Mouse (Mus musculus) lung, embryonic 15.5 days (tissue): ENCODE data around the gene Itpkc. TPM values are rescaled to one million over a fixed set of nuclear protein-coding genes. Genes with fewer than 3 reads are reported as not detected.
"Not testable (repeated sequence)": the region's sequence is repeated elsewhere in the genome, so short reads cannot be mapped to it uniquely, and the experiment has no call there.

Experiments used
- ATAC-seq: fragments of 200-750 bp; cut with Nextera tagmentation; 2 replicates; pipeline ENCODE4 v1.8.0; 2017; ENCODE audit warnings: moderate number of reproducible peaks, borderline replicate concordance; ENCODE audit not compliant: low FRiP score, low TSS enrichment; ENCODE audit errors: extremely low read depth
- H3K27ac ChIP-seq: fragments of 300-500 bp; sonication (generic); 2 replicates; pipeline ENCODE4 v1.5.1; 2015; ENCODE audit warnings: moderate library complexity, mild to moderate bottlenecking, inconsistent platforms
- H3K27me3 ChIP-seq: fragments of 300-500 bp; sonication (generic); 2 replicates; pipeline ENCODE4 v1.6.1; 2015; ENCODE audit warnings: inconsistent platforms
- H3K36me3 ChIP-seq: fragments of 300-500 bp; sonication (generic); 2 replicates; pipeline ENCODE4 v1.6.1; 2015; ENCODE audit warnings: inconsistent platforms
- H3K4me1 ChIP-seq: fragments of 300-500 bp; sonication (generic); 2 replicates; pipeline ENCODE4 v1.6.1; 2015; ENCODE audit warnings: inconsistent platforms
- H3K4me2 ChIP-seq: fragments of 300-500 bp; sonication (generic); 2 replicates; pipeline ENCODE4 v1.6.1; 2015; ENCODE audit warnings: inconsistent platforms, mild to moderate bottlenecking, moderate library complexity
- H3K4me3 ChIP-seq: fragments of 300-500 bp; sonication (generic); 2 replicates; pipeline ENCODE4 v1.5.1; 2015; ENCODE audit warnings: mild to moderate bottlenecking, inconsistent platforms
- H3K9ac ChIP-seq: fragments of 300-500 bp; sonication (generic); 2 replicates; pipeline ENCODE4 v1.6.1; 2015; ENCODE audit warnings: inconsistent platforms
- H3K9me3 ChIP-seq: fragments of 300-500 bp; sonication (generic); 2 replicates; pipeline ENCODE4 v1.6.1; 2016; ENCODE audit warnings: inconsistent platforms
- WGBS: fragments of 180-500 bp; shearing (Covaris S2); methylation state at CpG from one replicate; pipeline ENCODE4 v1.1.7; 2015; 5-methylcytosine and 5-hydroxymethylcytosine counted together
- polyA plus RNA-seq: library from polyadenylated mRNA; unstranded; fragments of >200 nt; fragmentation: Nextera tagmentation; extraction: Ambion mirVana; gene quantifications from 2 replicates; pipeline ENCODE4 v1.2.1, GENCODE M21; 2015

The Itpkc gene
- polyA plus RNA-seq, 1 experiment from 2014 or later = 5.1 TPM

- WGBS = 1% methylated on average over 33 of the region's 47 CpGs
- H3K4me1 ChIP-seq = peaks cover 44% of the 10 kb centered on the region
- H3K36me3 ChIP-seq = peaks cover 15% of the 10 kb centered on the region
- H3K4me3 ChIP-seq = peak within 1 kb of the TSS; percentile 91
- peak within 1 kb of the TSS; percentile 82 for H3K9ac ChIP-seq
- no peaks in the 10 kb centered on the region for H3K27me3 ChIP-seq
- ATAC-seq = peak; percentile 74
- peak within 1 kb of the TSS; percentile 84 for H3K4me2 ChIP-seq
- H3K9me3 ChIP-seq = no peaks in the 10 kb centered on the region
- H3K27ac ChIP-seq = peak within 1 kb of the TSS; percentile 76
Measured at GRCm38 (mm10) chr7:27258205-27258899, 29.9 kb upstream of the Itpkc start, which contains the start of gene Numbl. Gene Numbl (plus strand): TSS chr7:27258433.

DNA sequence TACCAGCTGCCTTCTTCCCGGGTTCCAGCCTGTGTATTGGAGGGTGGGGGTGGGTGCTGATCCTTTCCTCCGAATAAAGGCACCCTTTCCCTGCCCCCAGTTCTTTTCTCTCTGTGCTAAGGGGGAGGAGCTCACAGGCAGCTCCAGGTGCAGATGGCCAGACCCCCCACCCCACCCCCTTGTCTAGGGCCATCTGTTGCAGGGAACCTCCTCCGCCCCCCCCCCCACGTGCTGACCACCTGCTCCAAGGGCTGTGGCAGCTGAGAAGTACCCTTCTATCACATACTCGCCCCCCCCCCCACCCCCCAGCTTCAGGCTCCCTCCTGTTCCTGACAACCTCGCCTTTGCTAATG, 29.4 kb upstream of the Itpkc start:
- H3K36me3 ChIP-seq = peaks cover 9% of the 10 kb centered on the region
- H3K9me3 ChIP-seq = no peaks in the 10 kb centered on the region
- no peaks in the 10 kb centered on the region for H3K27me3 ChIP-seq
- 7% methylated on average over 3 of the region's 6 CpGs for WGBS
- peak overlapping the region; percentile 66 for H3K27ac ChIP-seq
- H3K9ac ChIP-seq = peak overlapping the region; percentile 82; the same call in 1 of the 2 replicates
- H3K4me3 ChIP-seq = peak overlapping the region; percentile 91
- peak overlapping the region; percentile 84 for H3K4me2 ChIP-seq
- ATAC-seq = 0 out of 2 replicates have a peak, but pooled peaks have one; percentile 0
- H3K4me1 ChIP-seq = peaks cover 44% of the 10 kb centered on the region

- H3K9me3 ChIP-seq = no peaks in the 10 kb centered on the region
- no peak overlapping the region for H3K9ac ChIP-seq
- WGBS = 27% methylated on average over 27 of the region's 27 CpGs
- peaks cover 44% of the 10 kb centered on the region for H3K4me1 ChIP-seq
- peak overlapping the region; percentile 84 for H3K4me2 ChIP-seq
- H3K27ac ChIP-seq = peak overlapping the region; percentile 66
- peak overlapping the region; percentile 91; the same call in 1 of the 2 replicates for H3K4me3 ChIP-seq
- 0 out of 2 replicates have a peak, but pooled peaks have one; percentile 0 for ATAC-seq
- peaks cover 4% of the 10 kb centered on the region for H3K36me3 ChIP-seq
- H3K27me3 ChIP-seq = no peaks in the 10 kb centered on the region
Measured at GRCm38 (mm10) chr7:27257046-27257851, 28.8 kb upstream of the Itpkc start.

DNA sequence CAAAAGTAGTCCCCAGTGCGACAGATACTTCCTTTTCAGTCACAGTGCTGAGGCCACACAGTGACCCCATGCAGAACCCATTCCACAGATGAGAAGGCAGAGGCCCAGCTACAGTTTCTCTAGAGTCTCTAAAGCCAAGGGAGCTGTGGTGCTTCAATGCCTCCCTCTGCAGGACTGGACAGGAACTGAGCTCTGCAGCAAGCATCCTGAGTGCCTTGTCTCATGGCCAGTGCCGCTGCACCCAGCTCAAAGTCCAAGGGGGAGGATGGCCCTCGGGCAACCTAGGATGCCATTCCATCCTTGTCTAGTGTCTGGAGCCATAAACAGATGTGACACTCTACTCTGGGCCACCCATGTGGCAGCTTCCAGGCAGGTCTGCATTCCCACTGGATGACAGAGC, 27.3 kb upstream of the Itpkc start:
- no peak for ATAC-seq
- WGBS = 60% methylated on average over 3 of the region's 3 CpGs
- Histone ChIP-seq H3K4me3 (no peak overlapping the region), H3K36me3 (no peaks in the 10 kb centered on the region; the same call in 1 of the 2 replicates), H3K27me3 (no peaks in the 10 kb centered on the region), H3K27ac (no peak overlapping the region), H3K9ac (no peak overlapping the region), H3K4me1 (peaks cover 33% of the 10 kb centered on the region), H3K9me3 (no peaks in the 10 kb centered on the region), H3K4me2 (no peak overlapping the region)

DNA sequence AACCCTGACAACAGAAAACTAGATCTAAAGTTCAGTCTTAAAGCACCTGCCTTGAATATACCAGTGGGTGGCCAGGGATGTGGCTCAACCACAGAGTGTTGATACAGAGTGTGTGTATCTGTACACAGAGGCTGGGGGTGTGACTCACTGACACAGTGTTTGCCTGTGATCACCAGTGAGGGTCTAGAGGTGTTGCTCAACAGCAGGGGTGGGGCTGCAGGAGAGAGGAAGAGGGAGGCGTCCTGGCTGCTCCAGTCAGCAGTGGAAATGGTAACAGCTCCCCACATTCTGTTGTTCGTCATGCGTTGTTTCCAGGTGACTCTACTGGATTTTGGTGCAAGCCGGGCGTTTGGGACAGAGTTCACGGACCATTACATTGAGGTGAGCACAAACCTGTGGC, 23.5 kb upstream of the Itpkc start:
- H3K27ac ChIP-seq = no peak overlapping the region
- H3K9me3 ChIP-seq = no peaks in the 10 kb centered on the region
- H3K9ac ChIP-seq = no peak overlapping the region
- no peak for ATAC-seq
- no peaks in the 10 kb centered on the region for H3K27me3 ChIP-seq
- WGBS = 76% methylated on average over 6 of the region's 6 CpGs
- no peak overlapping the region for H3K4me2 ChIP-seq
- no peaks in the 10 kb centered on the region; the same call in 1 of the 2 replicates for H3K36me3 ChIP-seq
- H3K4me3 ChIP-seq = no peak overlapping the region
- peaks cover 2% of the 10 kb centered on the region; the same call in 1 of the 2 replicates for H3K4me1 ChIP-seq

DNA sequence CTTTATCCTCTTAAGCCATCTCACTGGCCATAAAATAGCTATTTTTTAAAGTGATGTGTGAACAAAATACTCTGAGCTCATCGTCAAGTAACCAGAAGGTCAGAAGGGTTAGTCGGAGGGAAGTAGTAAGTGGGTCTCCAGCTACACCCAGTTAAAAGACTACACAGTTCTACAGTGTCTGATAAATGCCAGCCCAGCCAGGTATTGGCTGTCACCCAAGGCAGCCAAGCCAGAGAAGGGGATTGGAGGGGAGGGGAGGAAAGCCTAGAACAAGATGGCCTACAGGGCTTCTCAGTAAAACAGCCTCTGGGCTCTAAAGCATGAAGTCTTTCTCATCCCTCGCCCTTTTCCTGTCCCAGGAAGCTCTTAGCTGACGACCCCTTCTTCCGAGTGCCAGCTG, 21.5 kb upstream of the Itpkc start:
- 72% methylated on average over 5 of the region's 5 CpGs for WGBS
- Histone ChIP-seq H3K36me3 (no peaks in the 10 kb centered on the region; the same call in 1 of the 2 replicates), H3K4me1 (no peaks in the 10 kb centered on the region), H3K9me3 (no peaks in the 10 kb centered on the region), H3K27ac (no peak overlapping the region), H3K4me3 (no peak overlapping the region), H3K27me3 (no peaks in the 10 kb centered on the region), H3K4me2 (no peak overlapping the region), H3K9ac (no peak overlapping the region)
- no peak for ATAC-seq

GRCm38 (mm10) chr7:27249146-27249545, 20.7 kb upstream of the Itpkc start:
- 84% methylated on average over 2 of the region's 2 CpGs for WGBS
- no peaks in the 10 kb centered on the region; the same call in 1 of the 2 replicates for H3K36me3 ChIP-seq

GRCm38 (mm10) chr7:27244088-27244487, 15.6 kb upstream of the Itpkc start:
- not testable (repeated sequence) for H3K4me3 ChIP-seq, H3K4me1 ChIP-seq, H3K9me3 ChIP-seq, H3K27me3 ChIP-seq, H3K4me2 ChIP-seq, H3K27ac ChIP-seq, ATAC-seq, H3K9ac ChIP-seq
- WGBS = 80% methylated on average over 2 of the region's 2 CpGs
- peaks cover 16% of the 10 kb centered on the region for H3K36me3 ChIP-seq

More at GRCm38 (mm10) chr7:27249146-27249545, 20.7 kb upstream of the Itpkc start:
- no peaks in the 10 kb centered on the region for H3K9me3 ChIP-seq
- no peak overlapping the region for H3K4me2 ChIP-seq
- H3K4me1 ChIP-seq = no peaks in the 10 kb centered on the region
- no peak for ATAC-seq
- no peak overlapping the region for H3K9ac ChIP-seq
- no peak overlapping the region for H3K27ac ChIP-seq
- no peaks in the 10 kb centered on the region for H3K27me3 ChIP-seq
- H3K4me3 ChIP-seq = no peak overlapping the region

GRCm38 (mm10) chr7:27243211-27243610, 14.8 kb upstream of the Itpkc start:
- Histone ChIP-seq H3K9ac (no peak overlapping the region), H3K27me3 (no peaks in the 10 kb centered on the region), H3K9me3 (no peaks in the 10 kb centered on the region), H3K4me3 (no peak overlapping the region), H3K4me1 (no peaks in the 10 kb centered on the region), H3K27ac (no peak overlapping the region), H3K36me3 (peaks cover 16% of the 10 kb centered on the region), H3K4me2 (no peak overlapping the region)
- 52% methylated on average over 8 of the region's 8 CpGs for WGBS
- no peak for ATAC-seq

GRCm38 (mm10) chr7:27238568-27238967, 10.1 kb upstream of the Itpkc start:
- ATAC-seq = no peak
- Histone ChIP-seq H3K4me2 (no peak overlapping the region), H3K4me1 (peaks cover 7% of the 10 kb centered on the region), H3K27me3 (no peaks in the 10 kb centered on the region), H3K4me3 (no peak overlapping the region), H3K36me3 (peaks cover 21% of the 10 kb centered on the region), H3K9me3 (no peaks in the 10 kb centered on the region), H3K27ac (no peak overlapping the region), H3K9ac (no peak overlapping the region)
- WGBS = 85% methylated on average over 5 of the region's 5 CpGs

DNA sequence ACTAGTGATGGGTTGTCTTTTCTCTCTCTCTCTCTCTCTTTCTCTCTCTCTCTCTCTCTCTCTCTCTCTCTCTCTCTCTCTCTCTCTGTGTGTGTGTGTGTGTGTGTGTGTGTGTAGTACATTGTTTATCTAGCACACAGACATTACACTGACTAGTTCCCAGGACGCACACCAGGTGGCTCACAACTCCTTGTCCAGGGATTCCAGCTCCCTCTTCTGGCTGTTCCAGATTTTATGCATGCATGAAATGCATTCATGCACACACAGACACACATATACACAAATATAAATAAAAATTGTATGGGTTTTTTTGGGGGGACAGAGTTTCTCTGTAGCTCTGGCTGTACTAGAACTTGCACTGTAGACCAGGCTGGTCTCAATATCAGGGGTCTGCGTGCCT, 9.1 kb upstream of the Itpkc start:
- Histone ChIP-seq H3K27ac (no peak overlapping the region), H3K4me1 (peaks cover 12% of the 10 kb centered on the region), H3K27me3 (no peaks in the 10 kb centered on the region), H3K9me3 (no peaks in the 10 kb centered on the region), H3K9ac (no peak overlapping the region), H3K4me3 (no peak overlapping the region), H3K36me3 (peaks cover 15% of the 10 kb centered on the region), H3K4me2 (no peak overlapping the region)
- WGBS = 87% methylated on average over 2 of the region's 2 CpGs
- ATAC-seq = no peak

- Histone ChIP-seq H3K4me1 (peaks cover 19% of the 10 kb centered on the region), H3K27ac (no peak overlapping the region), H3K9ac (no peak overlapping the region), H3K4me2 (no peak overlapping the region), H3K27me3 (no peaks in the 10 kb centered on the region), H3K9me3 (no peaks in the 10 kb centered on the region), H3K4me3 (no peak overlapping the region), H3K36me3 (peaks cover 8% of the 10 kb centered on the region)
- 76% methylated on average over 2 of the region's 2 CpGs for WGBS
- ATAC-seq = no peak
Measured at GRCm38 (mm10) chr7:27235726-27236125, 7.3 kb upstream of the Itpkc start.
